Mouse (Mus musculus) ES-CJ7 (cell line): ENCODE measurements around the gene Zp1.

Source experiments
- DNase-seq: peaks from one replicate; pipeline ENCODE4 v3.0.0; 2011; ENCODE audit warnings: low read depth, low spot score

The Zp1 gene

GRCm38 (mm10) chr19:10878201-10878837 lies 42.1 kb downstream of the Zp1 start:
- no peak for DNase-seq

GRCm38 (mm10) chr19:10871328-10871961 lies 49.0 kb downstream of the Zp1 start:
- no peak for DNase-seq

- DNase-seq = no peak
These were observed 49.8 kb downstream of the Zp1 start for GRCm38 (mm10) chr19:10870676-10871075.

GRCm38 (mm10) chr19:10869886-10870527 lies 50.4 kb downstream of the Zp1 start, which contains the start of gene Tmem132a:
TSS of gene Tmem132a (minus strand) at chr19:10869940.
- no peak for DNase-seq

- peak; percentile 51 for DNase-seq
These were observed 51.1 kb downstream of the Zp1 start for GRCm38 (mm10) chr19:10869241-10869885.

GRCm38 (mm10) chr19:10868623-10869141 lies 51.8 kb downstream of the Zp1 start:
- no peak for DNase-seq

GRCm38 (mm10) chr19:10867946-10868622 lies 52.3 kb downstream of the Zp1 start:
- no peak for DNase-seq

- no peak for DNase-seq
These were observed 54.1 kb downstream of the Zp1 start for GRCm38 (mm10) chr19:10866351-10866750.
